Mouse (Mus musculus): ENCODE measurements around the gene Tmcc1. TPM values are rescaled to one million over a fixed set of nuclear protein-coding genes. Genes with fewer than 3 reads are reported as not detected.

Tmcc1 gene
- total and polyA plus RNA-seq, 2 experiments = 17.7 to 34.3 TPM

- Histone ChIP-seq H3K79me2 (ENCODE audit: control insufficient read depth, insufficient read depth, low read length) (peaks cover 5% of the 10 kb centered on the region; the same call in 1 of the 2 replicates), H3K27ac (replicated peaks; ENCODE audit: insufficient read depth, low read depth, low read length) (no peak overlapping the region), H3K4me1 (ENCODE audit: control insufficient read depth, insufficient read depth, low read length) (peaks cover 2% of the 10 kb centered on the region; the same call in 1 of the 2 replicates), H3K27me3 (ENCODE audit: control insufficient read depth, insufficient read depth, low read length) (no peaks in the 10 kb centered on the region), H3K36me3 (ENCODE audit: control insufficient read depth, insufficient read depth, low read length) (no peaks in the 10 kb centered on the region; the same call in 1 of the 2 replicates), H3K4me3 (ENCODE audit: insufficient read depth, low read depth, low read length) (no peak overlapping the region), H3K9ac (ENCODE audit: low read depth, low read length) (no peak overlapping the region)
- no peak for TF ChIP-seq POLR2A (IDR thresholded peaks at IDR 0.05; ENCODE audit: extremely low read depth, insufficient read depth, low read length)
- no peak for TF ChIP-seq CTCF (IDR thresholded peaks at IDR 0.05; ENCODE audit: low read depth, low read length)
- DNase-seq (ENCODE audit: extremely low read depth, low read depth, low spot score) = no peak
These were observed 52.5 kb downstream of the Tmcc1 start for GRCm38 (mm10) chr6:116140782-116141181.

- Histone ChIP-seq H3K9ac (ENCODE audit: low read depth, low read length) (no peak overlapping the region), H3K4me1 (ENCODE audit: control insufficient read depth, insufficient read depth, low read length) (peaks cover 2% of the 10 kb centered on the region; the same call in 1 of the 2 replicates), H3K27ac (replicated peaks; ENCODE audit: insufficient read depth, low read depth, low read length) (no peak overlapping the region), H3K79me2 (ENCODE audit: control insufficient read depth, insufficient read depth, low read length) (peaks cover 3% of the 10 kb centered on the region; the same call in 1 of the 2 replicates), H3K4me3 (ENCODE audit: insufficient read depth, low read depth, low read length) (no peak overlapping the region), H3K27me3 (ENCODE audit: control insufficient read depth, insufficient read depth, low read length) (no peaks in the 10 kb centered on the region), H3K36me3 (ENCODE audit: control insufficient read depth, insufficient read depth, low read length) (no peaks in the 10 kb centered on the region; the same call in 1 of the 2 replicates)
- 66% methylated on average over 2 of the region's 2 CpGs for WGBS
- DNase-seq (ENCODE audit: extremely low read depth, low read depth, low spot score) = no peak
- no peak for TF ChIP-seq CTCF (IDR thresholded peaks at IDR 0.05; ENCODE audit: low read depth, low read length)
- TF ChIP-seq POLR2A (IDR thresholded peaks at IDR 0.05; ENCODE audit: extremely low read depth, insufficient read depth, low read length) = no peak
These were observed 54.0 kb downstream of the Tmcc1 start for GRCm38 (mm10) chr6:116139143-116139856.

- WGBS = 35% methylated on average over 7 of the region's 7 CpGs
These were observed 57.2 kb downstream of the Tmcc1 start for GRCm38 (mm10) chr6:116135971-116136632.

GRCm38 (mm10) chr6:116133756-116134155 lies 59.5 kb downstream of the Tmcc1 start:
- no peak overlapping the region for H3K27ac ChIP-seq (replicated peaks; ENCODE audit: insufficient read depth, low read depth, low read length)
- no peaks in the 10 kb centered on the region; the same call in 1 of the 2 replicates for H3K4me1 ChIP-seq (ENCODE audit: control insufficient read depth, insufficient read depth, low read length)
- H3K4me3 ChIP-seq (ENCODE audit: insufficient read depth, low read depth, low read length) = no peak overlapping the region
- TF ChIP-seq CTCF (IDR thresholded peaks at IDR 0.05; ENCODE audit: low read depth, low read length) (no peak), POLR2A (IDR thresholded peaks at IDR 0.05; ENCODE audit: extremely low read depth, insufficient read depth, low read length) (no peak)
- DNase-seq (ENCODE audit: extremely low read depth, low read depth, low spot score) = no peak
- 82% methylated on average over 8 of the region's 8 CpGs for WGBS
- no peak overlapping the region for H3K9ac ChIP-seq (ENCODE audit: low read depth, low read length)
- H3K79me2 ChIP-seq (ENCODE audit: control insufficient read depth, insufficient read depth, low read length) = peaks cover 6% of the 10 kb centered on the region; the same call in 1 of the 2 replicates
- no peaks in the 10 kb centered on the region for H3K36me3 ChIP-seq (ENCODE audit: control insufficient read depth, insufficient read depth, low read length)
- no peaks in the 10 kb centered on the region for H3K27me3 ChIP-seq (ENCODE audit: control insufficient read depth, insufficient read depth, low read length)

More at GRCm38 (mm10) chr6:116135971-116136632, 57.2 kb downstream of the Tmcc1 start:
- no peak overlapping the region for H3K27ac ChIP-seq (replicated peaks; ENCODE audit: insufficient read depth, low read depth, low read length)
- no peaks in the 10 kb centered on the region for H3K36me3 ChIP-seq (ENCODE audit: control insufficient read depth, insufficient read depth, low read length)
- DNase-seq (ENCODE audit: extremely low read depth, low read depth, low spot score) = peak; percentile 43
- no peak overlapping the region for H3K9ac ChIP-seq (ENCODE audit: low read depth, low read length)
- TF ChIP-seq POLR2A (IDR thresholded peaks at IDR 0.05; ENCODE audit: extremely low read depth, insufficient read depth, low read length) (no peak), CTCF (IDR thresholded peaks at IDR 0.05; ENCODE audit: low read depth, low read length) (peak; percentile 28)
- peaks cover under 1% of the 10 kb centered on the region; the same call in 1 of the 2 replicates for H3K4me1 ChIP-seq (ENCODE audit: control insufficient read depth, insufficient read depth, low read length)
- H3K79me2 ChIP-seq (ENCODE audit: control insufficient read depth, insufficient read depth, low read length) = peaks cover 6% of the 10 kb centered on the region; the same call in 1 of the 2 replicates
- no peak overlapping the region for H3K4me3 ChIP-seq (ENCODE audit: insufficient read depth, low read depth, low read length)
- no peaks in the 10 kb centered on the region for H3K27me3 ChIP-seq (ENCODE audit: control insufficient read depth, insufficient read depth, low read length)

GRCm38 (mm10) chr6:116131771-116132170 lies 61.5 kb downstream of the Tmcc1 start:
- no peaks in the 10 kb centered on the region for H3K36me3 ChIP-seq (ENCODE audit: control insufficient read depth, insufficient read depth, low read length)
- H3K27me3 ChIP-seq (ENCODE audit: control insufficient read depth, insufficient read depth, low read length) = no peaks in the 10 kb centered on the region
- H3K9ac ChIP-seq (ENCODE audit: low read depth, low read length) = no peak overlapping the region
- H3K27ac ChIP-seq (replicated peaks; ENCODE audit: insufficient read depth, low read depth, low read length) = no peak overlapping the region
- no peak overlapping the region for H3K4me3 ChIP-seq (ENCODE audit: insufficient read depth, low read depth, low read length)
- peak; percentile 66 for DNase-seq (ENCODE audit: extremely low read depth, low read depth, low spot score)
- peaks cover 6% of the 10 kb centered on the region; the same call in 1 of the 2 replicates for H3K79me2 ChIP-seq (ENCODE audit: control insufficient read depth, insufficient read depth, low read length)
- TF ChIP-seq CTCF (IDR thresholded peaks at IDR 0.05; ENCODE audit: low read depth, low read length) = no peak
- no peak for TF ChIP-seq POLR2A (IDR thresholded peaks at IDR 0.05; ENCODE audit: extremely low read depth, insufficient read depth, low read length)
- WGBS = 21% methylated on average over 1 of the region's 1 CpGs
- peaks cover 4% of the 10 kb centered on the region for H3K4me1 ChIP-seq (ENCODE audit: control insufficient read depth, insufficient read depth, low read length)
